Mouse (Mus musculus) liver, adult 2 months (tissue): Measurements from ENCODE around the gene Gm10318.

Source experiments
- CTCF ChIP-seq: fragments of 200-500 bp; IDR thresholded peaks from 2 replicates; pipeline ENCODE4 v1.5.1; 2011; ENCODE audit warnings: low read depth, low read length, control low read depth
- POLR2A ChIP-seq: fragments of 200-500 bp; IDR thresholded peaks from 2 replicates; pipeline ENCODE4 v1.6.1; 2011; ENCODE audit warnings: low read length, control low read depth; ENCODE audit not compliant: insufficient read depth; ENCODE audit errors: extremely low read depth

- no peak for TF ChIP-seq CTCF
- TF ChIP-seq POLR2A, result no peak
Measured at GRCm38 (mm10) chr10:77886007-77886747, 33.5 kb downstream of the Gm10318 start.
